Mouse (Mus musculus): ENCODE data around the gene Vbp1. TPM values are rescaled to one million over a fixed set of nuclear protein-coding genes. Genes with fewer than 3 reads are reported as not detected.
"Not testable (repeated sequence)": the region's sequence is repeated elsewhere in the genome, so short reads cannot be mapped to it uniquely, and the experiment has no call there.

Gene Vbp1
- polyA plus RNA-seq (2012; rRNA removed) (13.6 and 24.9 TPM in 2 replicates), polyA plus RNA-seq (2014; fragmentation: Nextera tagmentation; extraction: Ambion mirVana) (104 and 110 TPM in 2 replicates)

GRCm38 (mm10) chrX:75514179-75514972, at the start of gene Vbp1:
Gene Vbp1, plus strand, starts transcription at chrX:75514299.
- ATAC-seq (ENCODE audit: insufficient read depth) (peak; percentile 98), DNase-seq (ENCODE audit: low read depth in 3 of 3, low spot score in 3 of 3) (peak; percentile 82 to 84 (median 83))
- Histone ChIP-seq H3K27me3 (ENCODE audit: control insufficient read depth, insufficient read depth, low read length) (no peaks in the 10 kb centered on the region), H3K4me1 (replicated peaks; ENCODE audit: control insufficient read depth in 2 of 2, insufficient read depth in 2 of 2, low read length in 1 of 2) (peaks cover 0 to 3% of the 10 kb centered on the region in 2 experiments; a peak in 1 of 4 replicates), H3K4me2 (ENCODE audit: low read depth) (peak within 1 kb of the TSS; percentile 43), H3K9ac (replicated peaks) (peak within 1 kb of the TSS; percentile 80), H3K9me3 (ENCODE audit: control insufficient read depth, low read length) (no peaks in the 10 kb centered on the region), H3K27ac (peak within 1 kb of the TSS; percentile 89), H3K4me3 (ENCODE audit: insufficient read depth in 1 of 2, low read depth in 2 of 2, low read length in 2 of 2) (peak within 1 kb of the TSS; percentile 71 to 100), H3K36me3 (replicated peaks; ENCODE audit: control insufficient read depth, insufficient read depth, low read depth) (no peaks in the 10 kb centered on the region)
- WGBS (ENCODE audit: insufficient replicate concordance) = 6% methylated on average over 37 of the region's 37 CpGs
- TF ChIP-seq CTCF (IDR thresholded peaks at IDR 0.05; ENCODE audit: low read depth) (peak; percentile 24), EP300 (IDR thresholded peaks at IDR 0.05; ENCODE audit: low read depth) (no peak)

GRCm38 (mm10) chrX:75475182-75475644, 38.9 kb upstream of the Vbp1 start:
- not testable (repeated sequence) for H3K36me3 ChIP-seq (replicated peaks; ENCODE audit: control insufficient read depth, insufficient read depth, low read depth); H3K27ac ChIP-seq; H3K4me1 ChIP-seq (replicated peaks; ENCODE audit: control insufficient read depth in 2 of 2, insufficient read depth in 2 of 2, low read length in 1 of 2); H3K9ac ChIP-seq (replicated peaks); H3K9me3 ChIP-seq (ENCODE audit: control insufficient read depth, low read length); H3K27me3 ChIP-seq (ENCODE audit: control insufficient read depth, insufficient read depth, low read length)
- peak; percentile 3 to 20 (median 6) for DNase-seq (ENCODE audit: low read depth in 3 of 3, low spot score in 3 of 3)
- ATAC-seq (ENCODE audit: insufficient read depth) = peak; percentile 57; the same call in 1 of the 2 replicates
- 11% methylated on average over 37 of the region's 37 CpGs for WGBS (ENCODE audit: insufficient replicate concordance)
- H3K4me2 ChIP-seq (ENCODE audit: low read depth) = peak overlapping the region; percentile 59
- peak overlapping the region; percentile 39 to 43 for H3K4me3 ChIP-seq (ENCODE audit: insufficient read depth in 1 of 2, low read depth in 2 of 2, low read length in 2 of 2)

- no peak overlapping the region for H3K27ac ChIP-seq
- no peak for DNase-seq (ENCODE audit: low read depth in 3 of 3, low spot score in 3 of 3)
- no peak overlapping the region for H3K4me3 ChIP-seq (ENCODE audit: insufficient read depth in 1 of 2, low read depth in 2 of 2, low read length in 2 of 2)
- TF ChIP-seq CTCF (IDR thresholded peaks at IDR 0.05; ENCODE audit: low read depth) (no peak), EP300 (IDR thresholded peaks at IDR 0.05; ENCODE audit: low read depth) (no peak)
- H3K36me3 ChIP-seq (replicated peaks; ENCODE audit: control insufficient read depth, insufficient read depth, low read depth) = no peaks in the 10 kb centered on the region
- WGBS (ENCODE audit: insufficient replicate concordance) = 50% methylated on average over 1 of the region's 1 CpGs
- H3K4me1 ChIP-seq (replicated peaks; ENCODE audit: control insufficient read depth in 2 of 2, insufficient read depth in 2 of 2, low read length in 1 of 2) = no peaks in the 10 kb centered on the region
- H3K9ac ChIP-seq (replicated peaks) = no peak overlapping the region
- no peaks in the 10 kb centered on the region for H3K27me3 ChIP-seq (ENCODE audit: control insufficient read depth, insufficient read depth, low read length)
- H3K4me2 ChIP-seq (ENCODE audit: low read depth) = no peak overlapping the region
- no peaks in the 10 kb centered on the region for H3K9me3 ChIP-seq (ENCODE audit: control insufficient read depth, low read length)
- no peak for ATAC-seq (ENCODE audit: insufficient read depth)
Measured at GRCm38 (mm10) chrX:75489886-75490285, 24.2 kb upstream of the Vbp1 start.

- no peaks in the 10 kb centered on the region for H3K36me3 ChIP-seq (replicated peaks; ENCODE audit: control insufficient read depth, insufficient read depth, low read depth)
- H3K9ac ChIP-seq (replicated peaks) = no peak overlapping the region
- no peaks in the 10 kb centered on the region for H3K9me3 ChIP-seq (ENCODE audit: control insufficient read depth, low read length)
- H3K4me1 ChIP-seq (replicated peaks; ENCODE audit: control insufficient read depth in 2 of 2, insufficient read depth in 2 of 2, low read length in 1 of 2) = peaks cover 0 to 3% of the 10 kb centered on the region in 2 experiments; a peak in 1 of 4 replicates
- no peaks in the 10 kb centered on the region for H3K27me3 ChIP-seq (ENCODE audit: control insufficient read depth, insufficient read depth, low read length)
- no peak for ATAC-seq (ENCODE audit: insufficient read depth)
- no peak for DNase-seq (ENCODE audit: low read depth in 3 of 3, low spot score in 3 of 3)
- peak overlapping the region; percentile 32; the same call in 1 of the 2 replicates for H3K4me2 ChIP-seq (ENCODE audit: low read depth)
- H3K27ac ChIP-seq = no peak overlapping the region
- H3K4me3 ChIP-seq (ENCODE audit: insufficient read depth in 1 of 2, low read depth in 2 of 2, low read length in 2 of 2) = no peak overlapping the region
- TF ChIP-seq EP300 (IDR thresholded peaks at IDR 0.05; ENCODE audit: low read depth) (no peak), CTCF (IDR thresholded peaks at IDR 0.05; ENCODE audit: low read depth) (no peak)
- 17% methylated on average over 3 of the region's 3 CpGs for whole genome bisulfite sequencing (ENCODE audit: insufficient replicate concordance)
Measured at GRCm38 (mm10) chrX:75513787-75514178, 316 bp upstream of the Vbp1 start.

- Histone ChIP-seq H3K27ac (no peak within 1 kb of the TSS), H3K27me3 (ENCODE audit: control insufficient read depth, insufficient read depth, low read length) (no peaks in the 10 kb centered on the region), H3K4me3 (ENCODE audit: insufficient read depth in 1 of 2, low read depth in 2 of 2, low read length in 2 of 2) (peak within 1 kb of the TSS in 1 of 2 experiments; percentile 8; a peak in 1 of 4 replicates), H3K4me1 (replicated peaks; ENCODE audit: control insufficient read depth in 2 of 2, insufficient read depth in 2 of 2, low read length in 1 of 2) (no peaks in the 10 kb centered on the region), H3K9ac (replicated peaks) (no peak within 1 kb of the TSS), H3K36me3 (replicated peaks; ENCODE audit: control insufficient read depth, insufficient read depth, low read depth) (no peaks in the 10 kb centered on the region), H3K4me2 (ENCODE audit: low read depth) (peak within 1 kb of the TSS; percentile 22; the same call in 1 of the 2 replicates), H3K9me3 (ENCODE audit: control insufficient read depth, low read length) (no peaks in the 10 kb centered on the region)
- TF ChIP-seq EP300 (IDR thresholded peaks at IDR 0.05; ENCODE audit: low read depth) = no peak
- TF ChIP-seq CTCF (IDR thresholded peaks at IDR 0.05; ENCODE audit: low read depth) = no peak
- WGBS (ENCODE audit: insufficient replicate concordance) = 14% methylated on average over 37 of the region's 41 CpGs
- no peak for DNase-seq (ENCODE audit: low read depth in 3 of 3, low spot score in 3 of 3)
- ATAC-seq (ENCODE audit: insufficient read depth) = no peak
Measured at GRCm38 (mm10) chrX:75577582-75578324, 63.7 kb downstream of the Vbp1 start, which contains the start of gene Rab39b. Gene Rab39b, minus strand, starts transcription at chrX:75578231.
